Mouse (Mus musculus): ENCODE data around the gene Tmem95.

- TF ChIP-seq POLR2AphosphoS5 (IDR thresholded peaks at IDR 0.05; ENCODE audit: insufficient replicate concordance, low read depth, low read length) = no peak
- TF ChIP-seq CTCF (IDR thresholded peaks at IDR 0.05; ENCODE audit: low read depth, low read length) = no peak
- TF ChIP-seq GATA1 (IDR thresholded peaks at IDR 0.05; ENCODE audit: borderline replicate concordance, low read length) = no peak
- TF ChIP-seq GATA2 (IDR thresholded peaks at IDR 0.05; ENCODE audit: borderline replicate concordance, low read depth, low read length) = no peak
Observed at GRCm38 (mm10) chr11:69883066-69883465, 5.2 kb upstream of the Tmem95 start.

Measured in G1E (cell line).